Comparison of ENCODE assay signal across 8 mouse cellular contexts in the genomic region with DNA sequence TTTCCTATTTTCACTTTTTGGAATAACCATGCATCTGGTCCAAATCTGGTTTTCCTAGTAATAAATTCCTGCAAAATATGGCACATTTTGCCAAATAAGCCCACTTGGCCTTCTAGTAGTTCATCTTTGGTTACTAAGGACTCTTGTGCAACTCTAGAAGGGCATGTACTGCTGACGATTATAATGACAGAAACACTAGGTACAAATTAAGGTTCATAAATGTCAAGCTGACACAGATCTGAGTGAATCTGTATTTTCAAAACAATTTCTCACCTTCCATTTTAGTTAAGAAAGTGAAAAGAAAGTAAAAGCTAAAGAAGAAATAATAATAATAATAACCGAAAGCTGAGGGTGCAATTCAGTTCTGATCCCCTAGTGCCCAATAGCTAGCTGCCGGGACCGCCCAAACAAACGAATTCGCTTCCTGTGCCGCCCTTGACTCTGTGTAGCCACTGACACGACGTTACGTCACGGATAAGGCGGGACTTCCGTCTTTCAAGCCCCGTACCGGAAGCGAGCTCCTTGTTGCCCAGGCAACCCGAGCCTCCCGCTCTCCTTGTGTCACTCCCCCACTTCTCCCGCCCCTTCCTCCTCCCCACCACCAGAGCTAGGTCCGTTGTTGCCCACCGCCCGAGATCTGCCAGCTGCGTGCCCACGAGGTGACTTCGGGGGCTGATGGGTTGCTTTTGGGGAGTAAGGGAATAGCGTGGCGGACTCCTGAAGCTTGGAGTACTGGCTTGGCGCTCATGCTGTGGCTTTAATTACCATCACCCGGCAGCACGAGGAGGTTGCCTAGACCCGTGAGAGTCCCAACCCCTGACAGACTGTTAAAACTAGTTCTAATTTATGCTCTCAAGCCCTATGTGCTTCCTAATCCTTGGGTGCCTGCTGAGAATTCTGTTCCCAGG. TPM values are rescaled to one million over a fixed set of nuclear protein-coding genes. Genes with fewer than 3 reads are reported as not detected.
DNase-seq lines count a peak whose midpoint lies in the region; ATAC-seq and TF ChIP-seq lines count a peak whose summit lies in the region.

A gene (plus strand): TSS at position 563 of the 908 bp plus-strand sequence.

- in situ Hi-C loops in Patski (cut with MboI; ENCODE audit: low pct_unique_long_range_greater_than_20kb), result loop anchor here (5.0 to 25.0 kb wide), 6 partner anchors 187 to 1628 kb away; no protein-coding TSS in a partner anchor

- WGBS in hindbrain, embryonic 13.5 days, result 25% methylated on average over 31 of the region's 31 CpGs

- POLR2A ChIA-PET in Patski (lab: Charles Lee), result interaction anchor here (0.6 to 0.8 kb wide), 2 partner anchors 184 to 296 kb away, joined by 3 read pairs; no protein-coding TSS in a partner anchor

- CTCF ChIA-PET in Patski (lab: Charles Lee), result interaction anchor here (1.1 to 1.5 kb wide), 2 partner anchors 487 to 1043 kb away, joined by 3 read pairs; no protein-coding TSS in a partner anchor

- no peak for TF ChIP-seq CTCF in Patski (IDR thresholded peaks at IDR 0.05)

- H3K9ac ChIP-seq in hindbrain, embryonic 13.5 days, result peak within 1 kb of the TSS; percentile 68

- H3K4me1 ChIP-seq in hindbrain, embryonic 13.5 days (replicated peaks), result peaks cover 18% of the 10 kb centered on the region

- ATAC-seq in Patski, result peak; percentile 94
- peak; percentile 97 for ATAC-seq in hindbrain, embryonic 13.5 days (ENCODE audit: low FRiP score)

- H3K27me3 ChIP-seq in Patski, result peaks cover 5% of the 10 kb centered on the region
- no peaks in the 10 kb centered on the region for H3K27me3 ChIP-seq in hindbrain, embryonic 13.5 days

- no peaks in the 10 kb centered on the region for H3K36me3 ChIP-seq in hindbrain, embryonic 13.5 days

- no peaks in the 10 kb centered on the region for H3K9me3 ChIP-seq in hindbrain, embryonic 13.5 days

- H3K27ac ChIP-seq in hindbrain, embryonic 13.5 days, result peak within 1 kb of the TSS; percentile 82

- peak; percentile 55 for DNase-seq in Patski (ENCODE audit: low read depth, low spot score)
- DNase-seq in cerebellum, postnatal 14 days, result peak; percentile 93 to 96
- peak; percentile 89 to 93 for DNase-seq in frontal cortex, postnatal 14 days (ENCODE audit: low spot score in 2 of 2)
- peak; percentile 80 to 82 for DNase-seq in layer of hippocampus, postnatal 25 days (ENCODE audit: extremely low spot score in 1 of 2, low spot score in 1 of 2)
- DNase-seq in lung, postnatal 25 days (ENCODE audit: low spot score), result peak; percentile 95
- DNase-seq in retina, embryonic 14.5 days (ENCODE audit: low spot score), result peak; percentile 95
- peak; percentile 94 for DNase-seq in thymus, postnatal 4 days

- peak within 1 kb of the TSS; percentile 52 for H3K4me2 ChIP-seq in hindbrain, embryonic 13.5 days

- H3K4me3 ChIP-seq in hindbrain, embryonic 13.5 days, result peak within 1 kb of the TSS; percentile 45

RNA-seq across cellular contexts. Expression of the gene that starts here (rescaled TPM):
- polyA plus RNA-seq in Patski (2021), result 13.0 TPM
- polyA plus RNA-seq in hindbrain, embryonic 13.5 days (2015; fragmentation: Nextera tagmentation; extraction: Ambion mirVana), result 7.5 and 9.7 TPM in 2 replicates
- 10 to 100 TPM; 11.5 to 11.6 TPM for total RNA-seq in layer of hippocampus, postnatal 25 days (2021)

Comparison
In these comparisons a context has a peak if more than half of its experiments do, and no peak if none do; other contexts are left out.
1. Peak in every context shown above with its lines: DNase-seq, ATAC-seq, H3K4me3 ChIP-seq and H3K27ac ChIP-seq.